Comparison of ENCODE assay signal across 12 mouse cellular contexts in genomic region chr8:126776605-126777469, GRCm38 (mm10).
A peak's percentile ranks its signal among the peaks of the same experiment; 100 is the strongest.
DNase-seq lines count a peak whose midpoint lies in the region; ATAC-seq and TF ChIP-seq lines count a peak whose summit lies in the region.
"Had no signal": no experiment of that assay in that cellular context is flagged by ENCODE, and none has a peak within 500 bp of the region (broad histone marks: within the 10 kb centered on the region; RNA-seq: fewer than 3 reads in every experiment).

No protein-coding gene starts in this region.

- WGBS in cerebellum, adult 2 months: 92% methylated on average over 11 of the region's 11 CpGs
- 21% methylated on average over 11 of the region's 11 CpGs for WGBS in liver, embryonic 13.5 days (ENCODE audit: insufficient replicate concordance)
- 91% methylated on average over 11 of the region's 11 CpGs for WGBS in forebrain, embryonic 12.5 days

- H3K4me2 ChIP-seq in liver, embryonic 13.5 days: peak overlapping the region; percentile 31
- no peak overlapping the region for H3K4me2 ChIP-seq in forebrain, embryonic 12.5 days
- H3K4me2 ChIP-seq: limb, embryonic 12.5 days; midbrain, embryonic 12.5 days had no signal

- H3K9me3 ChIP-seq in liver, embryonic 13.5 days (replicated peaks): no peaks in the 10 kb centered on the region
- H3K9me3 ChIP-seq in forebrain, embryonic 12.5 days: no peaks in the 10 kb centered on the region
- H3K9me3 ChIP-seq: limb, embryonic 12.5 days; midbrain, embryonic 12.5 days had no signal

- no peaks in the 10 kb centered on the region for H3K36me3 ChIP-seq in liver, embryonic 13.5 days
- H3K36me3 ChIP-seq in forebrain, embryonic 12.5 days (replicated peaks): no peaks in the 10 kb centered on the region
- H3K36me3 ChIP-seq: limb, embryonic 12.5 days; midbrain, embryonic 12.5 days had no signal

- peak; percentile 85 for ATAC-seq in liver, embryonic 13.5 days (ENCODE audit: low read depth)
- no peak for ATAC-seq in forebrain, embryonic 12.5 days (ENCODE audit: low FRiP score)

- TF ChIP-seq CTCF in cerebellum, adult 2 months (IDR thresholded peaks at IDR 0.05; ENCODE audit: borderline replicate concordance, insufficient read depth, low read depth, low read length): peak; percentile 20; the same call in 1 of the 2 replicates

- no peak for DNase-seq in cerebellum, adult 2 months
- no peak for DNase-seq in cerebellum, postnatal 25 days
- DNase-seq in spleen, postnatal 36 days (ENCODE audit: low spot score in 2 of 2): peak; percentile 42 to 49
- no peak for DNase-seq in spleen, postnatal 14 days (ENCODE audit: low spot score in 2 of 2)
- DNase-seq in liver, embryonic 13.5 days: peak; percentile 37
- DNase-seq in thymus, postnatal 36 days: peak; percentile 36 to 55
- DNase-seq in gastrocnemius, adult 8-10 months (ENCODE audit: low spot score in 2 of 2): no peak
- DNase-seq: gastrocnemius, postnatal 25 days; heart, postnatal 4 days had no signal

- no peak overlapping the region for H3K27ac ChIP-seq in cerebellum, adult 2 months (ENCODE audit: insufficient read depth, low read length)
- peak overlapping the region; percentile 63 for H3K27ac ChIP-seq in liver, embryonic 13.5 days
- H3K27ac ChIP-seq in forebrain, embryonic 12.5 days: no peak overlapping the region
- H3K27ac ChIP-seq: limb, embryonic 12.5 days; midbrain, embryonic 12.5 days had no signal

- no peaks in the 10 kb centered on the region for H3K27me3 ChIP-seq in cerebellum, adult 2 months (ENCODE audit: control insufficient read depth, insufficient read depth, low read length)
- no peaks in the 10 kb centered on the region for H3K27me3 ChIP-seq in liver, embryonic 13.5 days
- H3K27me3 ChIP-seq in forebrain, embryonic 12.5 days: no peaks in the 10 kb centered on the region
- H3K27me3 ChIP-seq: limb, embryonic 12.5 days; midbrain, embryonic 12.5 days had no signal

- no peak for TF ChIP-seq POLR2A in cerebellum, adult 2 months (IDR thresholded peaks at IDR 0.05; ENCODE audit: borderline replicate concordance, insufficient read depth, low read length)

- H3K9ac ChIP-seq in liver, embryonic 13.5 days: peak overlapping the region; percentile 23; the same call in 1 of the 2 replicates
- no peak overlapping the region for H3K9ac ChIP-seq in forebrain, embryonic 12.5 days
- H3K9ac ChIP-seq: limb, embryonic 12.5 days; midbrain, embryonic 12.5 days had no signal

- no peak overlapping the region for H3K4me3 ChIP-seq in cerebellum, adult 2 months (replicated peaks; ENCODE audit: insufficient read depth, low read depth, low read length)
- no peak overlapping the region for H3K4me3 ChIP-seq in liver, embryonic 13.5 days (replicated peaks)
- H3K4me3 ChIP-seq in forebrain, embryonic 12.5 days (replicated peaks): no peak overlapping the region
- H3K4me3 ChIP-seq: limb, embryonic 12.5 days; midbrain, embryonic 12.5 days had no signal

- H3K4me1 ChIP-seq in cerebellum, adult 2 months (ENCODE audit: control insufficient read depth, insufficient read depth, low read length): no peaks in the 10 kb centered on the region
- peaks cover 57% of the 10 kb centered on the region for H3K4me1 ChIP-seq in liver, embryonic 13.5 days (replicated peaks)
- no peaks in the 10 kb centered on the region for H3K4me1 ChIP-seq in forebrain, embryonic 12.5 days
- H3K4me1 ChIP-seq: limb, embryonic 12.5 days; midbrain, embryonic 12.5 days had no signal

Comparison
In these comparisons a context has a peak if more than half of its experiments do, and no peak if none do; other contexts are left out.
1. DNase-seq: peak in spleen, postnatal 36 days (2 of 2), liver, embryonic 13.5 days (single experiment) and thymus, postnatal 36 days (2 of 2); none in cerebellum, adult 2 months (0 of 2), cerebellum, postnatal 25 days (0 of 2), spleen, postnatal 14 days (0 of 2) and gastrocnemius, adult 8-10 months (0 of 2).